Mouse (Mus musculus) activated CD4-positive, CD25-positive, alpha-beta regulatory T cell, adult 4 months (primary cell): ENCODE results near the gene Scnm1. TPM values are rescaled to one million over a fixed set of nuclear protein-coding genes. Genes with fewer than 3 reads are reported as not detected.
"Not testable (repeated sequence)": the region's sequence is repeated elsewhere in the genome, so short reads cannot be mapped to it uniquely, and the experiment has no call there.

Experiments used
- ATAC-seq: one replicate; pipeline ENCODE4 v1.8.0; 2017
- polyA plus RNA-seq, 2 experiments: library from polyadenylated mRNA; unstranded; fragments of 100-300 nt; shearing (Covaris generic); gene quantifications; one replicate each; pipeline ENCODE4 v1.2.1; 2017

Gene Scnm1
- polyA plus RNA-seq, 2 experiments from 2014 or later, result 67.2 to 99.2 TPM

GRCm38 (mm10) chr3:95142617-95143011 is 8.8 kb upstream of the Scnm1 start:
- peak; percentile 55 for ATAC-seq

GRCm38 (mm10) chr3:95141952-95142616 is 8.3 kb upstream of the Scnm1 start, which contains the start of gene Tnfaip8l2:
Tnfaip8l2 (minus strand) TSS chr3:95142360.
- peak; percentile 52 for ATAC-seq

- peak; percentile 92 for ATAC-seq
Measured at GRCm38 (mm10) chr3:95141474-95141873, 7.7 kb upstream of the Scnm1 start.

- no peak for ATAC-seq
Measured at GRCm38 (mm10) chr3:95140795-95141194, 7.0 kb upstream of the Scnm1 start.

GRCm38 (mm10) chr3:95140289-95140595 is 6.4 kb upstream of the Scnm1 start:
- no peak for ATAC-seq

- no peak for ATAC-seq
Measured at GRCm38 (mm10) chr3:95139586-95140288, 5.9 kb upstream of the Scnm1 start.

GRCm38 (mm10) chr3:95136336-95136735 is 2.5 kb upstream of the Scnm1 start:
- ATAC-seq, result no peak

- ATAC-seq, result peak; percentile 82
Measured at GRCm38 (mm10) chr3:95135433-95136052, 1.7 kb upstream of the Scnm1 start.

GRCm38 (mm10) chr3:95135023-95135422 is 1.2 kb upstream of the Scnm1 start:
- ATAC-seq, result no peak

GRCm38 (mm10) chr3:95134133-95134532 is 322 bp upstream of the Scnm1 start:
- ATAC-seq, result not testable (repeated sequence)

GRCm38 (mm10) chr3:95133176-95133575 is 635 bp downstream of the Scnm1 start:
- ATAC-seq, result no peak

GRCm38 (mm10) chr3:95132389-95132788 is 1.4 kb downstream of the Scnm1 start:
- ATAC-seq, result not testable (repeated sequence)

GRCm38 (mm10) chr3:95130081-95130480 is 3.7 kb downstream of the Scnm1 start:
- no peak for ATAC-seq

GRCm38 (mm10) chr3:95129226-95129651 is 4.6 kb downstream of the Scnm1 start:
- ATAC-seq, result no peak

- no peak for ATAC-seq
Measured at GRCm38 (mm10) chr3:95124972-95125371, 8.8 kb downstream of the Scnm1 start.

GRCm38 (mm10) chr3:95124246-95124645 is 9.6 kb downstream of the Scnm1 start, which contains the start of gene Tmod4:
Tmod4 (plus strand) TSS chr3:95124476.
- ATAC-seq, result no peak

- no peak for ATAC-seq
Measured at GRCm38 (mm10) chr3:95121580-95121979, 12.2 kb downstream of the Scnm1 start.

GRCm38 (mm10) chr3:95117751-95118150 is 16.1 kb downstream of the Scnm1 start:
- ATAC-seq, result no peak

GRCm38 (mm10) chr3:95112760-95113159 is 21.1 kb downstream of the Scnm1 start:
- ATAC-seq, result no peak

- ATAC-seq, result peak; percentile 71
Measured at GRCm38 (mm10) chr3:95110911-95111726, 22.7 kb downstream of the Scnm1 start, which contains the start of gene Vps72. Vps72 (plus strand) TSS chr3:95111022.

- ATAC-seq, result no peak
Measured at GRCm38 (mm10) chr3:95107898-95108297, 25.9 kb downstream of the Scnm1 start.

- not testable (repeated sequence) for ATAC-seq
Measured at GRCm38 (mm10) chr3:95107308-95107707, 26.5 kb downstream of the Scnm1 start.
